Mouse (Mus musculus) MEL (cell line): ENCODE measurements around the gene Sept12.

Experiments used
- CHD1 ChIP-seq: IDR thresholded peaks from 2 replicates; pipeline ENCODE4 v1.6.1; 2012; ENCODE audit warnings: low read depth, mild to moderate bottlenecking, inconsistent platforms, low read length, improper control_type of control experiment
- CTCF ChIP-seq, 3 experiments: IDR thresholded peaks in 2 of 3; conservative IDR thresholded peaks in 1 of 3; 2 replicates each; pipeline ENCODE4 v1.5.1; 2011 to 2012; ENCODE audit warnings: low read length in 3 of 3, low read depth in 2 of 3, mild to moderate bottlenecking in 2 of 3, improper control_type of control experiment in 1 of 3, inconsistent platforms in 1 of 3, mixed read lengths in 1 of 3, moderate library complexity in 1 of 3; ENCODE audit not compliant: control insufficient read depth in 1 of 3, insufficient read depth in 1 of 3, poor library complexity in 1 of 3, severe bottlenecking in 1 of 3
- E2F4 ChIP-seq: IDR thresholded peaks from 2 replicates; pipeline ENCODE4 v1.6.1; 2011; ENCODE audit warnings: low read depth, low read length, improper control_type of control experiment, borderline replicate concordance
- ETS1 ChIP-seq: IDR thresholded peaks from 2 replicates; pipeline ENCODE4 v1.6.1; 2012; ENCODE audit warnings: low read depth, mild to moderate bottlenecking, inconsistent platforms, low read length, improper control_type of control experiment, moderate library complexity
- MYC ChIP-seq: IDR thresholded peaks from 2 replicates; pipeline ENCODE4 v1.6.1; 2011; ENCODE audit warnings: low read depth, mild to moderate bottlenecking, low read length, improper control_type of control experiment, moderate library complexity
- POLR2A ChIP-seq, 2 experiments: IDR thresholded peaks; 2 replicates each; pipeline ENCODE4 v1.6.1; 2011 to 2012; ENCODE audit warnings: low read length in 2 of 2, mild to moderate bottlenecking in 2 of 2, control low read depth in 1 of 2, improper control_type of control experiment in 1 of 2, low read depth in 1 of 2, moderate library complexity in 1 of 2; ENCODE audit not compliant: control insufficient read depth in 1 of 2, insufficient read depth in 1 of 2, poor library complexity in 1 of 2
- SIN3A ChIP-seq: IDR thresholded peaks from 2 replicates; pipeline ENCODE4 v1.6.1; 2012; ENCODE audit warnings: low read length, improper control_type of control experiment, inconsistent platforms
- TCF12 ChIP-seq: IDR thresholded peaks from 2 replicates; pipeline ENCODE4 v1.6.1; 2014; ENCODE audit warnings: low read depth, mild to moderate bottlenecking, inconsistent platforms, low read length, improper control_type of control experiment, moderate library complexity
- USF1 ChIP-seq: IDR thresholded peaks from 2 replicates; pipeline ENCODE4 v1.6.1; 2014; ENCODE audit warnings: low read depth, mild to moderate bottlenecking, inconsistent platforms, low read length, improper control_type of control experiment, moderate library complexity

DNA sequence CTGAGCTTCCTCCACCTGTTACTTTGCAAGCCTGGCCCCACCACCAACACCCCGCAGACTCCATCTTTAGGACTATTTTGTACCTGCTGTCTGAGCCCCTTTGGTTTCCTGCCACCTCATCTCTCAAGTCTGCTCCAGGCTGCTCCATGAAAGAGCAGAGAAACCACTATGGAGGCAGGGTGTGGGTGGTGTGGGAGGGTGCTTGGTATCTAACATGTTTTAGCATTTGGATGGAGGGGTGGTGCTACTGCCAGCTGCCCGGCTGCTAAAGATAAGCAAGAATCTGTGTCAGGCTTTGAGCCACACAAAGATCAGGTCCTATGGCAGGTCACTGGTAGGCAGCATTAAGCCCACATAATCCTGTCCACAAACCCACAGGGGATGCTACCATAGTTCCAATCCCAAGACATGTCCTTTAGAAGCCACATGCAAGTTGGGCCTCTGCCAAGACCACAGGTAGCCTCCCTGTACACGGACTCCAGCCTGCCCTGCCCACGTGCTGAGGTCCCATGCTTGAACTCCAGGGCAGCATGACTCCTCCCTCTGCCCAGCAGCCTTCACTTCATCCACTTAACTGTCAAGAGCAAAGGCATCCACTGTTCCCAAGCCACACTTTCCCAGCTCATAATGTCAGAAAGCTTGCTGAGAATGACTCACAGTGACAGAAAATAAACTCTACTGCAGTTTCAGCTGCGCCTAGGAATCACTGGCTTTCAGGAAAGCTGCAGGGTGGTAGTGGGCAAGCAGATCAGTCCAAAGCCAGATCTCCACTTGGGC lies 19.2 kb downstream of the Sept12 start:
- TF ChIP-seq POLR2A (IDR thresholded peaks at IDR 0.05; ENCODE audit: control insufficient read depth in 1 of 2, insufficient read depth in 1 of 2, low read depth in 1 of 2, low read length in 2 of 2, poor library complexity in 1 of 2) (no peak), CTCF (IDR thresholded peaks at IDR 0.05 in 2 of 3, conservative IDR thresholded peaks at IDR 0.05 in 1 of 3; ENCODE audit: control insufficient read depth in 1 of 3, insufficient read depth in 1 of 3, low read depth in 2 of 3, low read length in 3 of 3, poor library complexity in 1 of 3, severe bottlenecking in 1 of 3) (no peak), TCF12 (no peak), E2F4 (no peak), ETS1 (no peak), MYC (no peak), CHD1 (no peak), USF1 (no peak), SIN3A (no peak)
